Mouse (Mus musculus) intestine, embryonic 14.5 days (tissue): ENCODE measurements around the gene Fyb. TPM values are rescaled to one million over a fixed set of nuclear protein-coding genes. Genes with fewer than 3 reads are reported as not detected.

Experiments used
- ATAC-seq: fragments of 200-750 bp; cut with Nextera tagmentation; replicated peaks from 2 replicates; pipeline ENCODE4 v1.8.0; 2017; ENCODE audit warnings: low read depth, moderate number of reproducible peaks, moderate TSS enrichment, moderate library complexity; ENCODE audit not compliant: low FRiP score, low TSS enrichment
- DNase-seq: peaks from one replicate; pipeline ENCODE4 v3.0.0-alpha.2; 2018; ENCODE audit warnings: low spot score
- H3K27ac ChIP-seq: fragments of 300-500 bp; sonication (generic); 2 replicates; pipeline ENCODE4 v1.5.1; 2014; ENCODE audit warnings: low read depth, mild to moderate bottlenecking, control low read depth
- H3K27me3 ChIP-seq: fragments of 300-500 bp; sonication (generic); replicated peaks from 2 replicates; pipeline ENCODE4 v1.6.1; 2014; ENCODE audit warnings: low read length, control low read depth; ENCODE audit not compliant: control insufficient read depth, insufficient read depth
- H3K36me3 ChIP-seq: fragments of 300-500 bp; sonication (generic); 2 replicates; pipeline ENCODE4 v1.6.1; 2014; ENCODE audit warnings: low read length, control low read depth; ENCODE audit not compliant: control insufficient read depth, insufficient read depth
- H3K4me1 ChIP-seq: fragments of 300-500 bp; sonication (generic); replicated peaks from 2 replicates; pipeline ENCODE4 v1.6.1; 2014; ENCODE audit warnings: low read length, control low read depth, mixed read lengths; ENCODE audit not compliant: control insufficient read depth, insufficient read depth
- H3K4me2 ChIP-seq: fragments of 300-500 bp; sonication (generic); 2 replicates; pipeline ENCODE4 v1.6.1; 2014; ENCODE audit warnings: low read length
- H3K4me3 ChIP-seq: fragments of 300-500 bp; sonication (generic); 2 replicates; pipeline ENCODE4 v1.5.1; 2014; ENCODE audit warnings: low read depth, low read length, control low read depth, mixed read lengths
- H3K9ac ChIP-seq: fragments of 300-500 bp; sonication (generic); 2 replicates; pipeline ENCODE4 v1.6.1; 2014; ENCODE audit warnings: mild to moderate bottlenecking, low read length
- H3K9me3 ChIP-seq: fragments of 300-500 bp; sonication (generic); 2 replicates; pipeline ENCODE4 v1.6.1; 2016; ENCODE audit warnings: low read length, control low read depth; ENCODE audit not compliant: control insufficient read depth
- WGBS: fragments of 180-500 bp; shearing (Covaris S2); extraction: QIAGEN DNeasy Blood & Tissue Kit; methylation state at CpG from one replicate; pipeline ENCODE4 v1.1.7; 2014; 5-methylcytosine and 5-hydroxymethylcytosine counted together
- polyA plus RNA-seq: library from polyadenylated mRNA; unstranded; fragments of >200 nt; fragmentation: Nextera tagmentation; extraction: Ambion mirVana; gene quantifications from 2 replicates; pipeline ENCODE4 v1.2.1, GENCODE M21; 2014

Fyb gene
- polyA plus RNA-seq, 1 experiment from 2014 or later: 4.8 TPM

- Histone ChIP-seq H3K4me1 (no peaks in the 10 kb centered on the region), H3K4me3 (no peak overlapping the region), H3K27ac (no peak overlapping the region), H3K9ac (no peak overlapping the region), H3K27me3 (no peaks in the 10 kb centered on the region), H3K4me2 (no peak overlapping the region), H3K9me3 (no peaks in the 10 kb centered on the region), H3K36me3 (no peaks in the 10 kb centered on the region)
- DNase-seq (no peak), ATAC-seq (no peak)
- WGBS: 83% methylated on average over 2 of the region's 2 CpGs
Measured at GRCm38 (mm10) chr15:6524801-6525200, 2.1 kb downstream of the Fyb start.

GRCm38 (mm10) chr15:6525386-6525785 is 2.7 kb downstream of the Fyb start:
- H3K27me3 ChIP-seq: no peaks in the 10 kb centered on the region
- H3K9ac ChIP-seq: no peak overlapping the region
- no peaks in the 10 kb centered on the region for H3K9me3 ChIP-seq
- no peak overlapping the region for H3K27ac ChIP-seq
- H3K4me1 ChIP-seq: no peaks in the 10 kb centered on the region
- ATAC-seq: no peak
- H3K4me2 ChIP-seq: no peak overlapping the region
- H3K36me3 ChIP-seq: no peaks in the 10 kb centered on the region
- no peak overlapping the region for H3K4me3 ChIP-seq
- DNase-seq: no peak
- WGBS: 89% methylated on average over 3 of the region's 3 CpGs

- Histone ChIP-seq H3K36me3 (no peaks in the 10 kb centered on the region), H3K9ac (no peak overlapping the region), H3K4me1 (no peaks in the 10 kb centered on the region), H3K27me3 (no peaks in the 10 kb centered on the region), H3K27ac (no peak overlapping the region), H3K4me2 (no peak overlapping the region), H3K9me3 (no peaks in the 10 kb centered on the region), H3K4me3 (no peak overlapping the region)
- WGBS: 87% methylated on average over 3 of the region's 3 CpGs
- DNase-seq (no peak), ATAC-seq (no peak)
Measured at GRCm38 (mm10) chr15:6533858-6534343, 11.2 kb downstream of the Fyb start.

GRCm38 (mm10) chr15:6534592-6534991 is 11.9 kb downstream of the Fyb start:
- Histone ChIP-seq H3K4me3 (no peak overlapping the region), H3K27me3 (no peaks in the 10 kb centered on the region), H3K36me3 (no peaks in the 10 kb centered on the region), H3K4me1 (peaks cover under 1% of the 10 kb centered on the region; the same call in 1 of the 2 replicates), H3K4me2 (no peak overlapping the region), H3K9ac (no peak overlapping the region), H3K27ac (no peak overlapping the region), H3K9me3 (no peaks in the 10 kb centered on the region)
- 76% methylated on average over 8 of the region's 8 CpGs for WGBS
- ATAC-seq (no peak), DNase-seq (no peak)

- Histone ChIP-seq H3K4me1 (peaks cover 8% of the 10 kb centered on the region), H3K4me2 (no peak overlapping the region), H3K9me3 (no peaks in the 10 kb centered on the region), H3K4me3 (no peak overlapping the region), H3K27me3 (no peaks in the 10 kb centered on the region), H3K27ac (no peak overlapping the region), H3K36me3 (no peaks in the 10 kb centered on the region), H3K9ac (no peak overlapping the region)
- WGBS: 22% methylated on average over 7 of the region's 7 CpGs
- ATAC-seq (no peak), DNase-seq (no peak)
Measured at GRCm38 (mm10) chr15:6539639-6540338, 17.1 kb downstream of the Fyb start.

GRCm38 (mm10) chr15:6548911-6549310 is 26.3 kb downstream of the Fyb start:
- Histone ChIP-seq H3K27ac (no peak overlapping the region), H3K9me3 (no peaks in the 10 kb centered on the region), H3K4me2 (no peak overlapping the region), H3K4me3 (no peak overlapping the region), H3K27me3 (no peaks in the 10 kb centered on the region; the same call in 1 of the 2 replicates), H3K4me1 (no peaks in the 10 kb centered on the region), H3K9ac (no peak overlapping the region), H3K36me3 (no peaks in the 10 kb centered on the region)
- 90% methylated on average over 4 of the region's 4 CpGs for WGBS
- DNase-seq (no peak), ATAC-seq (no peak)

- Histone ChIP-seq H3K27me3 (no peaks in the 10 kb centered on the region; the same call in 1 of the 2 replicates), H3K36me3 (no peaks in the 10 kb centered on the region), H3K4me2 (no peak overlapping the region), H3K27ac (no peak overlapping the region), H3K4me3 (no peak overlapping the region), H3K9ac (no peak overlapping the region), H3K9me3 (no peaks in the 10 kb centered on the region), H3K4me1 (no peaks in the 10 kb centered on the region)
- DNase-seq (no peak), ATAC-seq (no peak)
- WGBS: 84% methylated on average over 7 of the region's 7 CpGs
Measured at GRCm38 (mm10) chr15:6551875-6552274, 29.2 kb downstream of the Fyb start.

- DNase-seq (no peak), ATAC-seq (no peak)
- no peak overlapping the region for H3K4me3 ChIP-seq
- no peaks in the 10 kb centered on the region for H3K9me3 ChIP-seq
- 85% methylated on average over 4 of the region's 4 CpGs for WGBS
- no peaks in the 10 kb centered on the region for H3K36me3 ChIP-seq
- H3K9ac ChIP-seq: no peak overlapping the region
- peaks cover 11% of the 10 kb centered on the region; the same call in 1 of the 2 replicates for H3K4me1 ChIP-seq
- no peak overlapping the region for H3K4me2 ChIP-seq
- H3K27ac ChIP-seq: no peak overlapping the region
- no peaks in the 10 kb centered on the region; the same call in 1 of the 2 replicates for H3K27me3 ChIP-seq
Measured at GRCm38 (mm10) chr15:6554742-6555141, 32.1 kb downstream of the Fyb start.

- H3K27me3 ChIP-seq: no peaks in the 10 kb centered on the region; the same call in 1 of the 2 replicates
- H3K36me3 ChIP-seq: no peaks in the 10 kb centered on the region
- no peak for ATAC-seq
- 75% methylated on average over 2 of the region's 2 CpGs for WGBS
- no peak overlapping the region for H3K4me3 ChIP-seq
- no peak overlapping the region for H3K9ac ChIP-seq
- no peak overlapping the region for H3K4me2 ChIP-seq
- no peak overlapping the region for H3K27ac ChIP-seq
- H3K9me3 ChIP-seq: no peaks in the 10 kb centered on the region
- no peak for DNase-seq
- H3K4me1 ChIP-seq: peaks cover 12% of the 10 kb centered on the region; the same call in 1 of the 2 replicates
Measured at GRCm38 (mm10) chr15:6555536-6555935, 32.9 kb downstream of the Fyb start.
